Mouse (Mus musculus) lung, adult 2 months (tissue): ENCODE measurements around the gene 1110032A03Rik.

Experiments used
- CTCF ChIP-seq: fragments of 200-500 bp; IDR thresholded peaks from 2 replicates; pipeline ENCODE4 v1.5.1; 2011; ENCODE audit warnings: mild to moderate bottlenecking, low read length, control low read depth; ENCODE audit not compliant: insufficient read depth
- POLR2A ChIP-seq: fragments of 200-500 bp; IDR thresholded peaks from 2 replicates; pipeline ENCODE4 v1.6.1; 2011; ENCODE audit warnings: low read depth, mild to moderate bottlenecking, control low read depth, low read length, borderline replicate concordance; ENCODE audit errors: extremely low read depth

DNA sequence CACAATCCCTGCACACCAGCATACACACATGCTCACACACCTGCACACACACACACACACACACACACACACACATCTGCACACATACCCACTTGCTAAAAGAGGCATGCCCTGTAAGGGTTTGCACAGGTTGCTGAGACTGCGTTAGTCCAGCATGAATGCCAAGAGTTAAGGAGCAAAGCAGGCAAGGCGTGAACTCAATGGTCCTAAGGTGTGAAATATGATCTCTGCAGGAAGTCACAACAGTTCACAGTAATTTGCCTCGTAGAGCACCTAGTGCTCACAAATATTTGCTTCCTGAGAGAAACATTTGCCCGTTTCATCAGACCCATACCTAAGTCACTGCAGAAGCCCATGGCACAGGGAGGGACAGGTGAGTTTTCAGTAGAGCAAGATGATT lies 61.1 kb downstream of the 1110032A03Rik start:
- TF ChIP-seq POLR2A (no peak), CTCF (no peak)
